Mouse (Mus musculus) liver, postnatal 0 days (tissue): ENCODE measurements around the gene Rabgap1l. TPM values are rescaled to one million over a fixed set of nuclear protein-coding genes. Genes with fewer than 3 reads are reported as not detected.

Experiments used
- ATAC-seq: fragments of 200-750 bp; cut with Nextera tagmentation; 2 replicates; pipeline ENCODE4 v1.8.0; 2017; ENCODE audit warnings: mild to moderate bottlenecking, moderate library complexity
- DNase-seq: peaks from one replicate; pipeline ENCODE4 v3.0.0-alpha.2; 2016
- H3K27ac ChIP-seq: fragments of 300-500 bp; sonication (generic); 2 replicates; pipeline ENCODE4 v1.5.1; 2014; ENCODE audit warnings: antibody characterized with exemption, moderate library complexity, mild to moderate bottlenecking, low read depth
- H3K27me3 ChIP-seq: fragments of 300-500 bp; sonication (generic); 2 replicates; pipeline ENCODE4 v1.6.1; 2014; ENCODE audit warnings: low read length, control low read depth, mixed read lengths; ENCODE audit not compliant: insufficient read depth
- H3K36me3 ChIP-seq: fragments of 300-500 bp; sonication (generic); replicated peaks from 2 replicates; pipeline ENCODE4 v1.6.1; 2014; ENCODE audit warnings: mild to moderate bottlenecking, control low read depth, low read length, moderate library complexity, mixed read lengths; ENCODE audit not compliant: insufficient read depth
- H3K4me1 ChIP-seq: fragments of 300-500 bp; sonication (generic); 2 replicates; pipeline ENCODE4 v1.6.1; 2014; ENCODE audit warnings: antibody characterized with exemption, mild to moderate bottlenecking, control low read depth; ENCODE audit not compliant: insufficient read depth
- H3K4me2 ChIP-seq: fragments of 300-500 bp; sonication (generic); 2 replicates; pipeline ENCODE4 v1.6.1; 2014; ENCODE audit warnings: low read depth, mild to moderate bottlenecking, low read length, moderate library complexity, mixed read lengths
- H3K4me3 ChIP-seq: fragments of 300-500 bp; sonication (generic); 2 replicates; pipeline ENCODE4 v1.5.1; 2014; ENCODE audit warnings: low read depth, low read length
- H3K9ac ChIP-seq: fragments of 300-500 bp; sonication (generic); replicated peaks from 2 replicates; pipeline ENCODE4 v1.6.1; 2014; ENCODE audit warnings: mild to moderate bottlenecking, moderate library complexity
- H3K9me3 ChIP-seq: fragments of 300-500 bp; sonication (generic); 2 replicates; pipeline ENCODE4 v1.6.1; 2016; ENCODE audit warnings: mild to moderate bottlenecking, control low read depth, low read length, mixed read lengths
- CTCF ChIP-seq: sonication (generic); IDR thresholded peaks from 2 replicates; pipeline ENCODE4 v1.5.1; 2016; ENCODE audit warnings: antibody characterized with exemption, low read depth
- EP300 ChIP-seq: IDR thresholded peaks from 2 replicates; pipeline ENCODE4 v1.6.1; 2016; ENCODE audit warnings: antibody characterized with exemption, low read depth, mild to moderate bottlenecking
- WGBS: fragments of 180-500 bp; shearing (Covaris S2); extraction: QIAGEN DNeasy Blood & Tissue Kit; methylation state at CpG from one replicate; pipeline ENCODE4 v1.1.7; 2014; ENCODE audit not compliant: insufficient replicate concordance; 5-methylcytosine and 5-hydroxymethylcytosine counted together
- microRNA counts: library from miRNA; unstranded; fragments of <30 nt; microRNA quantifications from one replicate; lab custom pipeline; 2015
- microRNA-seq: library from miRNA; unstranded; fragments of <30 nt; microRNA quantifications from one replicate; pipeline ENCODE4, GENCODE M21; 2016
- polyA plus RNA-seq: library from polyadenylated mRNA; unstranded; fragments of >200 nt; fragmentation: Nextera tagmentation; extraction: Ambion mirVana; gene quantifications from 2 replicates; pipeline ENCODE4 v1.2.1, GENCODE M21; 2015

The Rabgap1l gene
- polyA plus RNA-seq, 1 experiment from 2014 or later, result 21.6 TPM

GRCm38 (mm10) chr1:160195337-160195663 is 597.7 kb downstream of the Rabgap1l start:
- WGBS, result under 1% methylated on average over 13 of the region's 13 CpGs
- Histone ChIP-seq H3K4me1 (peaks cover 8% of the 10 kb centered on the region), H3K4me2 (peak overlapping the region; percentile 67), H3K4me3 (peak overlapping the region; percentile 88), H3K36me3 (peaks cover 25% of the 10 kb centered on the region), H3K27ac (peak overlapping the region; percentile 87), H3K27me3 (no peaks in the 10 kb centered on the region), H3K9ac (peak overlapping the region; percentile 92), H3K9me3 (no peaks in the 10 kb centered on the region)
- TF ChIP-seq EP300 (no peak), CTCF (no peak)
- DNase-seq (no peak), ATAC-seq (peak; percentile 34)

- peak; percentile 99 for DNase-seq
- Histone ChIP-seq H3K9me3 (no peaks in the 10 kb centered on the region), H3K36me3 (peaks cover 21% of the 10 kb centered on the region), H3K4me2 (peak within 1 kb of the TSS; percentile 67), H3K9ac (peak within 1 kb of the TSS; percentile 92), H3K4me3 (peak within 1 kb of the TSS; percentile 88), H3K27me3 (no peaks in the 10 kb centered on the region), H3K27ac (peak within 1 kb of the TSS; percentile 87), H3K4me1 (peaks cover 8% of the 10 kb centered on the region)
- WGBS, result 7% methylated on average over 31 of the region's 31 CpGs
- ATAC-seq, result peak; percentile 97
- TF ChIP-seq EP300, result peak; percentile 74; the same call in 1 of the 2 replicates
- TF ChIP-seq CTCF, result peak; percentile 96
Observed at GRCm38 (mm10) chr1:160194529-160195336, 598.3 kb downstream of the Rabgap1l start, which contains the start of gene Mrps14. Mrps14 (plus strand) TSS chr1:160195215.

GRCm38 (mm10) chr1:160184506-160184905 is 608.5 kb downstream of the Rabgap1l start:
- H3K4me2 ChIP-seq, result no peak overlapping the region
- no peaks in the 10 kb centered on the region for H3K36me3 ChIP-seq
- no peak overlapping the region for H3K4me3 ChIP-seq
- no peaks in the 10 kb centered on the region for H3K9me3 ChIP-seq
- ATAC-seq (no peak), DNase-seq (peak; percentile 23)
- H3K27ac ChIP-seq, result no peak overlapping the region
- H3K9ac ChIP-seq, result no peak overlapping the region
- H3K27me3 ChIP-seq, result no peaks in the 10 kb centered on the region
- no peaks in the 10 kb centered on the region for H3K4me1 ChIP-seq
- 32% methylated on average over 5 of the region's 5 CpGs for WGBS
- TF ChIP-seq CTCF (peak; percentile 57), EP300 (no peak)

GRCm38 (mm10) chr1:160181216-160181615 is 611.8 kb downstream of the Rabgap1l start:
- H3K36me3 ChIP-seq, result no peaks in the 10 kb centered on the region
- 62% methylated on average over 4 of the region's 4 CpGs for WGBS
- H3K9me3 ChIP-seq, result no peaks in the 10 kb centered on the region
- H3K27me3 ChIP-seq, result no peaks in the 10 kb centered on the region
- no peak overlapping the region for H3K9ac ChIP-seq
- no peak for ATAC-seq
- no peak overlapping the region for H3K4me3 ChIP-seq
- TF ChIP-seq CTCF, result no peak
- no peak for TF ChIP-seq EP300
- no peaks in the 10 kb centered on the region for H3K4me1 ChIP-seq
- no peak for DNase-seq
- no peak overlapping the region for H3K4me2 ChIP-seq
- H3K27ac ChIP-seq, result no peak overlapping the region

GRCm38 (mm10) chr1:160176903-160177302 is 616.1 kb downstream of the Rabgap1l start:
- TF ChIP-seq CTCF, result no peak
- TF ChIP-seq EP300, result no peak
- WGBS, result 77% methylated on average over 8 of the region's 8 CpGs
- no peaks in the 10 kb centered on the region for H3K4me1 ChIP-seq
- H3K9ac ChIP-seq, result no peak overlapping the region
- no peak overlapping the region for H3K4me3 ChIP-seq
- no peaks in the 10 kb centered on the region for H3K27me3 ChIP-seq
- no peaks in the 10 kb centered on the region for H3K36me3 ChIP-seq
- H3K4me2 ChIP-seq, result no peak overlapping the region
- no peaks in the 10 kb centered on the region for H3K9me3 ChIP-seq
- no peak for ATAC-seq
- H3K27ac ChIP-seq, result no peak overlapping the region
- no peak for DNase-seq

MicroRNAs within 50 kb of the gene (microRNA counts, 519-probe panel; counts per million panel counts)
- not detected for microRNA mmu-miR-1927 (lab: Ali Mortazavi, UCI)

Small RNA genes lying within 50 kb of the gene (microRNA-seq; reads per million reads assigned to microRNA genes)
- gene Mir1927, result 6.9 reads per million, percentile 13 among the genes with 10 or more reads in this experiment

Other genes starting within 250 kb of the Rabgap1l start
- 2.5 and 2.6 TPM in 2 replicates for gene Rc3h1, start 113.2 kb upstream of the Rabgap1l start, polyA plus RNA-seq
- 3,100 and 3,165 TPM in 2 replicates for gene Serpinc1, start 185.4 kb upstream of the Rabgap1l start, polyA plus RNA-seq
- gene Zbtb37, start 241.6 kb upstream of the Rabgap1l start, polyA plus RNA-seq, result 2.0 and 2.3 TPM in 2 replicates